Mouse (Mus musculus): ENCODE measurements at regions not wholly inside any gene's neighbourhood (a gene's known extent, or its start where the extent isn't known, plus 50 kb on each side); places are given as distances from the start of the nearest gene placed in this dataset.

DNA sequence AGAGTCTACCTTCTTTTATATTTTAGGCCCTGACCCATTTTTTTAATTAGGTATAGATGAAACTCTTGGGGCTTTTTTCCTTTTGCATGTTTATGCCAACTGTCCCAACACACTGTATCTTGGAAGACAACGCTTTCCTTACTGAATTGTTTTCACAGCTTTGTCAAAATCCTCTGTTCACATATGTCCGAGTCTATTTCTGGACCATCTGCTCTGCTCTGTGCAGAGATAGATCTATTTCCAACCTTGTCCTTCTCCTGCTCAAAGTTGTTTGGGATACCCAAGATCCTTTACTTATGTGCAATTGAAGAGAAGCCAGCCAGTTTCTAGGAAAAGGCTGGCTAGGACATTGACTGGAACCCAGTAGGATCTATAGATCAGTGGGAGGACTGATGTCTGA, 403.6 kb upstream of the Zdhhc25 start:
- DNase-seq (ENCODE audit: low spot score) = no peak
- H3K9ac ChIP-seq (ENCODE audit: low read length) = no peak overlapping the region
- H3K4me3 ChIP-seq (ENCODE audit: low read depth, low read length) = no peak overlapping the region
- WGBS = 91% methylated on average over 2 of the region's 2 CpGs
- H3K4me1 ChIP-seq (ENCODE audit: control insufficient read depth, insufficient read depth, low read length) = no peaks in the 10 kb centered on the region
- no peaks in the 10 kb centered on the region for H3K27me3 ChIP-seq (ENCODE audit: control insufficient read depth, insufficient read depth, low read length)
- no peaks in the 10 kb centered on the region for H3K9me3 ChIP-seq (ENCODE audit: control insufficient read depth, low read length)
- H3K4me2 ChIP-seq (ENCODE audit: low read depth) = no peak overlapping the region
- H3K27ac ChIP-seq (ENCODE audit: low read depth, low read length) = no peak overlapping the region
- no peaks in the 10 kb centered on the region for H3K36me3 ChIP-seq (ENCODE audit: control insufficient read depth, insufficient read depth, low read length)
- no peak for ATAC-seq (ENCODE audit: insufficient read depth, low FRiP score, low TSS enrichment)

DNA sequence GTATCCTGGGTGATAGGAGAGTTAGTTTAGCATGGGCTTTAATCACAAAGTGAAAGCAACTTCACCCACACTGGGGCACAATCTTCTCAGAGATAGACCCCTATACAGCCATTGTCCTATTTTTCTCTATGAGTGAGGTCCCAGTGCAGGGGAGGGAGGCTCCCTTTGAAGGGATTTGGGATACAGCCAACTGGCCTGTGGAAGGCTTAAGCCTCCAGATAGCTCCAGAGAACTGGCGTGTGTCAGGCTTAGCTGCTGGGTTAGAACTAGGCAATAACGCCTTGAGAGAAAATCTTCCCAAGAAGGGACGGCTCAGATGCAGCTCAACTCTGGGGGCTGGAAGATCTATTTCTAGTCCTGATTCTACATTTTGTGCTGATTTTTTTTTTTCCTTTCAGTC, 397.4 kb upstream of the Zdhhc25 start:
- no peak overlapping the region for H3K27ac ChIP-seq (ENCODE audit: low read depth, low read length)
- no peak overlapping the region for H3K4me2 ChIP-seq (ENCODE audit: low read depth)
- H3K9ac ChIP-seq (ENCODE audit: low read length) = no peak overlapping the region
- no peaks in the 10 kb centered on the region for H3K4me1 ChIP-seq (ENCODE audit: control insufficient read depth, insufficient read depth, low read length)
- ATAC-seq (ENCODE audit: insufficient read depth, low FRiP score, low TSS enrichment) (no peak), DNase-seq (ENCODE audit: low spot score) (no peak)
- no peaks in the 10 kb centered on the region for H3K9me3 ChIP-seq (ENCODE audit: control insufficient read depth, low read length)
- 83% methylated on average over 3 of the region's 3 CpGs for WGBS
- no peaks in the 10 kb centered on the region for H3K36me3 ChIP-seq (ENCODE audit: control insufficient read depth, insufficient read depth, low read length)
- no peak overlapping the region for H3K4me3 ChIP-seq (ENCODE audit: low read depth, low read length)
- no peaks in the 10 kb centered on the region for H3K27me3 ChIP-seq (ENCODE audit: control insufficient read depth, insufficient read depth, low read length)

DNA sequence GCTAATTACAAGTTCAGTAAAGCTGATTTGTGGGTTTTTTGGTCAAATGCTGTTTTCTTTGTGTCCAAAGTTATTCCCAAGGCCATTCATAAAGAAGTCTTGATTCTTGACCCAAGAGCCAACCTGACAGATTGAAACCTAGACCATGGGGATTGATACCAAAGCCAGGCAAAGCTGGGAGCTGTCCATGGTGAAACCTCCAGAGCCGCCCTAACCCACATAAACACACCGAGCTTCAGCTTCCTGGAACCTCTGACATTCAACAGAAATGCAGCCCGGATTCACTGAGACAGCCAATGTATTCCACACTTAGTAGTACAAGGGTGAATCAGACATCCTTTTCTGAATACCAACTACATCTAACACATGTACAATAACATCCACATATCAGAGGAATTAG, 386.7 kb upstream of the Zdhhc25 start:
- no peak for DNase-seq (ENCODE audit: low spot score)
- Histone ChIP-seq H3K9me3 (ENCODE audit: control insufficient read depth, low read length) (no peaks in the 10 kb centered on the region), H3K4me2 (ENCODE audit: low read depth) (no peak overlapping the region), H3K4me1 (ENCODE audit: control insufficient read depth, insufficient read depth, low read length) (no peaks in the 10 kb centered on the region), H3K36me3 (ENCODE audit: control insufficient read depth, insufficient read depth, low read length) (no peaks in the 10 kb centered on the region), H3K27ac (ENCODE audit: low read depth, low read length) (no peak overlapping the region), H3K4me3 (ENCODE audit: low read depth, low read length) (no peak overlapping the region), H3K27me3 (ENCODE audit: control insufficient read depth, insufficient read depth, low read length) (no peaks in the 10 kb centered on the region), H3K9ac (ENCODE audit: low read length) (no peak overlapping the region)
- ATAC-seq (ENCODE audit: insufficient read depth, low FRiP score, low TSS enrichment) = no peak
- 54% methylated on average over 3 of the region's 3 CpGs for WGBS

DNA sequence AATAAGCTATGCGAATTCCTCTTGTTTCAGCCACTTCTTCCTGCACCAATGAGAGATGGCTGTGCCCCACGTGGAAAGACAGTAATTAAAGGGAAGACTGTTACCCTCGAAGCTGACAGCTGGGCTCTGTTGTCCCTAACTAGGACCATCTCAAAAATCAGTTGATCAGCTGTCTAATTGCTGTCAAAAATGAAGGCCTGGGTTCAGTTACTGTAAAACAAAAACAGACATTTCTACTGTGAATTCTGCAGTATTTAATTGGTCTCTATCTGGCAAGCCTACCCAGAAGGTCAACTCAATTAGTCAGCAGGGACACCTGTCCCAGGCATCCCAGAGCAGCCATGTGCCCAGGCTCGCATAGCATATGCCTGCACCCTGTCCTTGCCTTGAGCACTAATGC, 385.8 kb upstream of the Zdhhc25 start:
- WGBS = 65% methylated on average over 4 of the region's 4 CpGs
- no peaks in the 10 kb centered on the region for H3K4me1 ChIP-seq (ENCODE audit: control insufficient read depth, insufficient read depth, low read length)
- H3K27ac ChIP-seq (ENCODE audit: low read depth, low read length) = no peak overlapping the region
- no peaks in the 10 kb centered on the region for H3K9me3 ChIP-seq (ENCODE audit: control insufficient read depth, low read length)
- DNase-seq (ENCODE audit: low spot score) (no peak), ATAC-seq (ENCODE audit: insufficient read depth, low FRiP score, low TSS enrichment) (no peak)
- no peak overlapping the region for H3K9ac ChIP-seq (ENCODE audit: low read length)
- H3K4me3 ChIP-seq (ENCODE audit: low read depth, low read length) = no peak overlapping the region
- no peaks in the 10 kb centered on the region for H3K27me3 ChIP-seq (ENCODE audit: control insufficient read depth, insufficient read depth, low read length)
- no peaks in the 10 kb centered on the region for H3K36me3 ChIP-seq (ENCODE audit: control insufficient read depth, insufficient read depth, low read length)
- no peak overlapping the region for H3K4me2 ChIP-seq (ENCODE audit: low read depth)

DNA sequence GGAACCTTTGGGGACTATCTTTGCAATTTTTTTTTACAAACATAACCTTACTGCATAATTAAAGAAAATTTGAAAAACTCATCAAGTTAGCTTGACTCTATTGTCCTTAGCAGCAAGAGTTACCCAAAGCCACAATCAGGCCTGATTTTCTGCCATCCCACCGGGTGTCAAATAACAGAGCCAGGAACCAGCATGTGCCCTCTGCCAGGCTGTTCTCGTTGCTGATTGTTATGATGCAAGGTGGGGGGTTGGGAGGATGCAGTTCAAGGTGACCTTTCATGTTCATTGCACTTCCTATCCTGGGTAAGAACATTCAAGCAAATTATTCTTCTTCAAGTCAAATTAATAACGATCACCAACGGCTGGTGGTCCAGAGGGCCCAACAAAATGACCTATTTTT, 370.6 kb upstream of the Zdhhc25 start:
- no peak overlapping the region for H3K9ac ChIP-seq (ENCODE audit: low read length)
- no peak overlapping the region for H3K27ac ChIP-seq (ENCODE audit: low read depth, low read length)
- DNase-seq (ENCODE audit: low spot score) (no peak), ATAC-seq (ENCODE audit: insufficient read depth, low FRiP score, low TSS enrichment) (no peak)
- WGBS = 66% methylated on average over 4 of the region's 4 CpGs
- no peak overlapping the region for H3K4me3 ChIP-seq (ENCODE audit: low read depth, low read length)
- no peaks in the 10 kb centered on the region for H3K4me1 ChIP-seq (ENCODE audit: control insufficient read depth, insufficient read depth, low read length)
- H3K9me3 ChIP-seq (ENCODE audit: control insufficient read depth, low read length) = no peaks in the 10 kb centered on the region
- no peak overlapping the region for H3K4me2 ChIP-seq (ENCODE audit: low read depth)
- H3K36me3 ChIP-seq (ENCODE audit: control insufficient read depth, insufficient read depth, low read length) = no peaks in the 10 kb centered on the region
- H3K27me3 ChIP-seq (ENCODE audit: control insufficient read depth, insufficient read depth, low read length) = no peaks in the 10 kb centered on the region

DNA sequence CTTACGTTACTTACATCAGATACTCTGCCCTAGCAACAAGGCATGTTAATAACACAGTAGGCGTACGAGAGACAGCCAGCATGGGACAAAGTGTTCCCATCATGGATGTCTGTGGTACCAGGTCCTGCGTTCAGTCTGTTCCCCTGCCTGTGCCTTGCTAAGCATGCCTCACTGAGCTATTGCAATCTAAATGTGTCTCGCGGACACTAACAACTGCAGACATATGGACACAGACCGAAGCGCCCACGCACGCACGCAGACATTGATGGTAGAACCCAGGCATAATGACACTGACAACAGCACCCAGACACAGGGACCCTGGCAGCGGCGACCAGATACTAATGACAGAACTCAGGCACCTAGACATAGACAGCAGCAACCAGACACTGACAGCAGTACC, 355.5 kb upstream of the Zdhhc25 start:
- WGBS = 94% methylated on average over 13 of the region's 13 CpGs
- no peak for ATAC-seq (ENCODE audit: insufficient read depth, low FRiP score, low TSS enrichment)

DNA sequence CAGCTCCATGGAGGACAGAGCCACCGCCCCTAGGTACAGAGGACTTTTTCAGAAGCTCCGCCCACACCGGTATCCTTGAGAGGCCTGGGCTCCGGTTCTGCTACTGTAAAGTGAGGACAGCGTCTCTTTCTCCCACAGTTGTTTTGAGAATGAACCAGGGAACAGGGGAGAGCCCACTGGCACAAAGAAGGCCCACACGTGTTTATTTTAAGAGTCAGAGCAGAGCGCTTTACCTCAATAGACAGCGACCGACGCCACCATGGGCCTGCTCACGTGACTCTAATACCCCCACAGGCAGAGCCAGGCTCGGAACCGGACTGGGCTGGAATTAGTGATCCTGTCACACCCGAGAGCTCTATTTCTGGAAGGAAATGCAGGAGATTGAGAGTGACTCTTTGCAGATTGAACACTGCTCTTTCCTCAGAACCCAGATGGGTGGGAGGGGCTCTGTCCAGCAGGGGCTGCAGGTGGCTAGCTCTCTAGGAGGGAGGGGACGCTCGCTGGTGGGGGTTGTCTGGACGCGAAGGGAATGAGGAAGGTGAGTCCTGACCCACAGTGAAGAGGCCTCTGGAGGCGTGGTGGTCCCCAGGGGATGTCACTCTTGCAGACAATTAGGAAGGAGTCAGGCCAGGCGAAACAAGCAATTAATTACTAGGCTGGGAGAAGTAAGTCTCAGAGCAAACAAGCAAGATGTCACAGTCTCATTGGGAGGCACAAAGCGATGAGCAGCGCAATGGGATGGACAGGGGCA, 354.4 kb upstream of the Zdhhc25 start:
- Histone ChIP-seq H3K27ac (ENCODE audit: low read depth, low read length) (no peak overlapping the region), H3K9ac (ENCODE audit: low read length) (no peak overlapping the region), H3K4me3 (ENCODE audit: low read depth, low read length) (no peak overlapping the region), H3K9me3 (ENCODE audit: control insufficient read depth, low read length) (no peaks in the 10 kb centered on the region), H3K4me2 (ENCODE audit: low read depth) (no peak overlapping the region), H3K4me1 (ENCODE audit: control insufficient read depth, insufficient read depth, low read length) (no peaks in the 10 kb centered on the region), H3K36me3 (ENCODE audit: control insufficient read depth, insufficient read depth, low read length) (no peaks in the 10 kb centered on the region), H3K27me3 (ENCODE audit: control insufficient read depth, insufficient read depth, low read length) (no peaks in the 10 kb centered on the region)
- DNase-seq (ENCODE audit: low spot score) = peak; percentile 30
- ATAC-seq (ENCODE audit: insufficient read depth, low FRiP score, low TSS enrichment) = no peak
- 56% methylated on average over 22 of the region's 22 CpGs for WGBS

More for the DNA sequence above, 355.5 kb upstream of the Zdhhc25 start:
- Histone ChIP-seq H3K36me3 (ENCODE audit: control insufficient read depth, insufficient read depth, low read length) (no peaks in the 10 kb centered on the region), H3K4me3 (ENCODE audit: low read depth, low read length) (no peak overlapping the region), H3K4me1 (ENCODE audit: control insufficient read depth, insufficient read depth, low read length) (no peaks in the 10 kb centered on the region), H3K27ac (ENCODE audit: low read depth, low read length) (no peak overlapping the region), H3K9ac (ENCODE audit: low read length) (no peak overlapping the region), H3K4me2 (ENCODE audit: low read depth) (no peak overlapping the region), H3K9me3 (ENCODE audit: control insufficient read depth, low read length) (no peaks in the 10 kb centered on the region), H3K27me3 (ENCODE audit: control insufficient read depth, insufficient read depth, low read length) (no peaks in the 10 kb centered on the region)
- no peak for DNase-seq (ENCODE audit: low spot score)

DNA sequence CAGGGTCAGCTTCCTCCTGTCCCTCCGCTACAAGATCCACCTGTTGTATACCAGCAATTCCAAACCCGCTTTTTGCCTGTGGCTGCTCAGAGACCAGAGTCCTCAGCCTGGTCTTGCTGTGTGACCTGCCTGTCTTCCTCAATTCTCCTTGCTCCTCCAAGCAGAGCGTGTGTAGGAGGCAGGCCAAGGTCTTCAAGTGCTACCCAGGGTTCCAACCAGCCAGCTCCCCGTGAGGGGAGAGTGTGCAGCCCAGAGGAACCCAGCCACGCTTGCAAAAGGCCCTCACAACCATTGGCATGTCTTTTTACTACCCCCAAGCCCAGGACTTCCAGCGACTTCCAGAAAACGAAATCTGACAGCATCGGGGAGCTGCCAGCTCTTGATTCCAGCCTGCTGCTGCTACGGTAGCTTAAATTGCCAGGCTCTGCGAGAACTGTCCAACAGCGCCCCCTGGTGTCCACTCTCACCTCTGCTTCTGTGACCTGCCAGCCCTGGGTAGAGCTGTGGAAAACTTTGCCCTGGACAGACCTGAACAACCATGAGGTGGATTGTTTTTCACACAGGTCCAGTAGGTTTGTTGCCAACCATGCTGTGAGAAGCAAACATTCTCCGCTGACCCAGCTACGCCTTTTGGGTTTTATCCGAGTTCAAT, 352.0 kb upstream of the Zdhhc25 start:
- H3K9me3 ChIP-seq (ENCODE audit: control insufficient read depth, low read length) = no peaks in the 10 kb centered on the region
- no peaks in the 10 kb centered on the region for H3K27me3 ChIP-seq (ENCODE audit: control insufficient read depth, insufficient read depth, low read length)
- H3K4me1 ChIP-seq (ENCODE audit: control insufficient read depth, insufficient read depth, low read length) = no peaks in the 10 kb centered on the region
- no peak overlapping the region for H3K4me2 ChIP-seq (ENCODE audit: low read depth)
- DNase-seq (ENCODE audit: low spot score) = peak; percentile 83
- no peak for ATAC-seq (ENCODE audit: insufficient read depth, low FRiP score, low TSS enrichment)
- H3K36me3 ChIP-seq (ENCODE audit: control insufficient read depth, insufficient read depth, low read length) = no peaks in the 10 kb centered on the region
- H3K27ac ChIP-seq (ENCODE audit: low read depth, low read length) = no peak overlapping the region
- no peak overlapping the region for H3K4me3 ChIP-seq (ENCODE audit: low read depth, low read length)
- 33% methylated on average over 14 of the region's 14 CpGs for WGBS
- H3K9ac ChIP-seq (ENCODE audit: low read length) = no peak overlapping the region

DNA sequence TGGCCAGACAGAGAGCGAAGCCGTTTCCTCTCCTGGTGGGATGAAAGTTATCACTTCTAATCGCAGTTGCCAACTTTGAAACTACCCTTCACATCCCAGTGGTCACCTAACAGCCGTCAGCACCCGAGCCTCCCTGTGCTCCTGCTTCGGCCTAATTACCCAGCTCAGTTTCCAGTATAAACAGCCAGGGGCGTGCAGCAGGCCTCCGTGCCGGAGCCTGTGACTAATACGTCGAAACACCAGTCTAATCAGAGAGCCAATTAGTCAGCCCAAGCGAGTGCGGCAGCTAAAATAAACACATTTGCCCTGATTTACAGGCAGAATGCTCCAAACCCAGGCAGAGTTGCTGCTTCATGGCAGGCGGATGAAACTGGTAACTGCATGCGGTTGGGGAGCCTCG, 312.1 kb upstream of the Zdhhc25 start:
- H3K9ac ChIP-seq (ENCODE audit: low read length) = no peak overlapping the region
- 51% methylated on average over 16 of the region's 16 CpGs for WGBS
- DNase-seq (ENCODE audit: low spot score) (no peak), ATAC-seq (ENCODE audit: insufficient read depth, low FRiP score, low TSS enrichment) (no peak)
- H3K9me3 ChIP-seq (ENCODE audit: control insufficient read depth, low read length) = no peaks in the 10 kb centered on the region
- no peaks in the 10 kb centered on the region for H3K36me3 ChIP-seq (ENCODE audit: control insufficient read depth, insufficient read depth, low read length)
- H3K4me3 ChIP-seq (ENCODE audit: low read depth, low read length) = no peak overlapping the region
- no peaks in the 10 kb centered on the region for H3K4me1 ChIP-seq (ENCODE audit: control insufficient read depth, insufficient read depth, low read length)
- H3K4me2 ChIP-seq (ENCODE audit: low read depth) = no peak overlapping the region
- H3K27me3 ChIP-seq (ENCODE audit: control insufficient read depth, insufficient read depth, low read length) = no peaks in the 10 kb centered on the region
- no peak overlapping the region for H3K27ac ChIP-seq (ENCODE audit: low read depth, low read length)

All from neural tube, embryonic 11.5 days (tissue).